Mouse (Mus musculus) left cerebral cortex, postnatal 25 days (tissue): ENCODE results near the gene Slc17a8. TPM values are rescaled to one million over a fixed set of nuclear protein-coding genes. Genes with fewer than 3 reads are reported as not detected.

Source experiments
- DNase-seq, 2 experiments: peaks; one replicate each; pipeline ENCODE4 v3.0.0; 2022; ENCODE audit warnings: low spot score in 2 of 2, mixed read lengths in 1 of 2
- intact Hi-C: fragments of 180-260 bp; cut with DNase I; formaldehyde crosslinking; loops from one replicate; pipeline ENCODE4 v1.15.1; 2025
- total RNA-seq, 2 experiments: library from RNA; stranded (reverse); gene quantifications; 2 replicates each; pipeline ENCODE4 v1.2.3; 2021

Slc17a8 gene
- total RNA-seq, 2 experiments from 2014 or later, result 3.0 TPM

DNA sequence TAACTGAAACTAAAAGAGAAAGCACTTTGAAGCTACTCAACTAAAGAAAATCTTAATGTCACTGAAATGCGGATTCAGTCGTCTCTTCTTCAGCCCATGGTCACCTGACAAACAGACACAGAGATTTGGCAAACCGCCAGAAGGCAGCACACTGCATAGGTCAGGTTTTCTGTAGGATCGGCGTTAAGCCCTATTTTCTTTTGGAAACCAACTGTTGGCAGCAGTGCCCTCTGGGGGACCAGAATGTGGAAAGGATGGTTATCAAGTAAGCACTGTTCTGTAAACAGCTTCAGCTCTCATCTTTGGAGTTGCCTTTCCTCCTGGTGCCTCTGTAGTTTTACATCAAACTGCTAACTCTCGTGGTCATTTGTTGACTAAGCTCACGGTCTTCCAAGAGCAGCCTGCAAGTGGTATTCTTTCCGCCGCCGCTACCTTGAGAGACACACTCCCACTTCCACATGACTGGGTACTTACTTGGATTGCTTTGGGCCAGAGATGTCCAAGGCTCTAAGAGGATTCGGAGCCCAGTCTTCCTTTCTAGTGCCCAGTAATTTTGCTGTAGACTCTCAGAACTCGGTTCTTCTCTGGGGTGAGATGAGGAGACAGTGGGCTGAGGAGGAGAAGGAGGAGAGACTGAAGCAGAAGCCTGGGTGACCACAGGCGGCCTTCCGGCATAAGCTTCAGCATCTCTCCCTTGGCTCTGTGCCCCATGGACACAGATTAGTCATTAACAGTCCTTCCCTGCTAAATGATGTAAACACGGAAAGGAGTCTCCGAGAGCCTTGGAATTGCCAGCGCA lies 87.9 kb downstream of the Slc17a8 start, which contains the start of gene Nr1h4:
TSS of gene Nr1h4 (minus strand) at position 657 of the 799 bp plus-strand sequence.
- intact Hi-C loops, result no loop called here
- DNase-seq, result no peak

GRCm38 (mm10) chr10:89532451-89532850 lies 88.6 kb downstream of the Slc17a8 start:
- no peak for DNase-seq
- intact Hi-C loops, result no loop called here

GRCm38 (mm10) chr10:89531976-89532375 lies 89.1 kb downstream of the Slc17a8 start:
- DNase-seq, result no peak
- intact Hi-C loops, result no loop called here

- intact Hi-C loops, result no loop called here
- DNase-seq, result no peak
Measured at GRCm38 (mm10) chr10:89531194-89531634, 89.8 kb downstream of the Slc17a8 start.

DNA sequence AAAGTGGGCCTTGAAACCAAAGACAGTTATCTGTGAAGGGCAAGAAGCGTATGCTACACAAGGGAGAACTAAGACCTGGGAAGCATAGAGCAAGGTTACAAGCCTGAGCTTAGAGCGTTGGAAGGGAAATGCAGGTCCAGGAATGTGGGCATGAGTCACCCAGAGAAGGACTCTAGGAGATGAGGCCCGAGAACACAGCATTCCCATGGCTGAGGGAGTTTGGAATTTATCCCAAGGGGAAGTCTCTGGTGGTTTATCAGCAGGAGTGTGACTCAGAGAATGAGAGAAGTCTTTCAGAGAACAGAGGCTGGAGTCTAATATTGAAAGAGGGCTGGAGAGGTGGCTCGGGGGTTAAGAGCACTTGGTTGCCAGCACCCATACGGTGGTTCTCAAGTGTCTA lies 94.0 kb downstream of the Slc17a8 start:
- intact Hi-C loops, result no loop called here
- DNase-seq, result no peak

- intact Hi-C loops, result no loop called here
Measured at GRCm38 (mm10) chr10:89525823-89526222, 95.2 kb downstream of the Slc17a8 start.

More at GRCm38 (mm10) chr10:89525823-89526222, 95.2 kb downstream of the Slc17a8 start:
- no peak for DNase-seq

Other genes starting within 250 kb of the Slc17a8 start
- gene Gas2l3, start 177.3 kb downstream of the Slc17a8 start, total RNA-seq, result 1 to 10 TPM; 2.9 to 4.0 TPM
- under 1 TPM in 1 of 2 experiments, not detected in 1; 0.16 TPM for gene Nr1h4, start 87.7 kb downstream of the Slc17a8 start, total RNA-seq
- 10 to 100 TPM; 33.9 to 37.3 TPM for gene Scyl2, start 65.0 kb upstream of the Slc17a8 start, total RNA-seq
- gene Actr6, start 111.0 kb upstream of the Slc17a8 start, total RNA-seq, result 10 to 100 TPM; 18.5 to 25.2 TPM
- gene Uhrf1bp1l, start 123.7 kb upstream of the Slc17a8 start, total RNA-seq, result 10 to 100 TPM; 87.6 to 92.0 TPM